Mouse (Mus musculus): ENCODE measurements around the gene Sigmar1. TPM values are rescaled to one million over a fixed set of nuclear protein-coding genes. Genes with fewer than 3 reads are reported as not detected.

Sigmar1 gene
- polyA plus RNA-seq, 1 experiment, result 22.3 TPM

DNA sequence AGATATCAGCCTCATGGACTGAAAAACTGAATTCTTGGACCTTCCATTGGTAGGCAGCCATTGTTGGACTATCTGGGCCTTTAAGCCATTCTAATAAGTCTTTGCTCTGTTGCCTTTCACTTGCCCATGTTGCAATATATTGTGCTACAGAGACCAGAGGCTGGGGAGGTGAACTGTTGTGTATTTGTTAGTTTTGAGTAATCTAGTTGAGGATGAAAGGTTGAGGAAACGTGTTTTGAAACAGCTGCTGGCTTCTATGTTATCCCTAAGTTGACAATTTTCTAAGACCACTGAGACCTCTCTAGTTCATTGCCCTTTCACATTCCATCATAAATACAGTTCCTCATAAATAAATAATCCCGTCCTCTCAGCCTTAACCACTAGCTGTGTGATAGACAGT lies 11.8 kb downstream of the Sigmar1 start:
- no peaks in the 10 kb centered on the region for H3K36me3 ChIP-seq (ENCODE audit: control insufficient read depth, insufficient read depth, low read length)
- peaks cover 12% of the 10 kb centered on the region for H3K4me1 ChIP-seq (ENCODE audit: control insufficient read depth, insufficient read depth, low read length)
- no peak overlapping the region for H3K27ac ChIP-seq (ENCODE audit: control insufficient read depth, insufficient read depth, low read depth, low read length)
- TF ChIP-seq CTCF (IDR thresholded peaks at IDR 0.05; ENCODE audit: control insufficient read depth, insufficient read depth, insufficient replicate concordance, low read depth, low read length) (no peak), POLR2A (IDR thresholded peaks at IDR 0.05; ENCODE audit: control insufficient read depth, low read depth, low read length) (no peak)
- no peaks in the 10 kb centered on the region for H3K27me3 ChIP-seq (ENCODE audit: control insufficient read depth, insufficient read depth, low read length)
- H3K4me3 ChIP-seq (ENCODE audit: control insufficient read depth, low read depth, low read length), result no peak overlapping the region

DNA sequence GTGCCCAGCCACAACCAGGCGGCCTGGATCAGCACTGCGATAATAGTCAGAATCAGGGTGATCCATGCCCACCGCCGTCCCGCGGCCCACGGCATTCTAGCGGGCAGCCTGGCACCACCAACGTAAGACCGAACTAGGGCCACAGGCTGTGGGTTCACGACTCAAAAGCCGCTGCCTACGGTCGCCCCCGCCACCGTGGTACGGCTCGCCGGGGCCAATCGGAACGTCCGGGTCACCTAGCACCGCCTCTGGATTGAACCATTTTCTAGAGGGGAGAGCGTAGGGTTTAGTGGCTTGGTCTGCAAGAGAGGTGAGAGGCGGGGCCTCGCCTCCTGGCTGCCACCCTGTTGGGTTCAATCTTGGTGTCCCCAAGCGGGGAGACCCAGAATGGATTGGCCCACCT lies 14.8 kb downstream of the Sigmar1 start:
- peak overlapping the region; percentile 88 for H3K27ac ChIP-seq (ENCODE audit: control insufficient read depth, insufficient read depth, low read depth, low read length)
- H3K27me3 ChIP-seq (ENCODE audit: control insufficient read depth, insufficient read depth, low read length), result no peaks in the 10 kb centered on the region
- peak; percentile 94 for TF ChIP-seq POLR2A (IDR thresholded peaks at IDR 0.05; ENCODE audit: control insufficient read depth, low read depth, low read length)
- no peak for TF ChIP-seq CTCF (IDR thresholded peaks at IDR 0.05; ENCODE audit: control insufficient read depth, insufficient read depth, insufficient replicate concordance, low read depth, low read length)
- H3K4me1 ChIP-seq (ENCODE audit: control insufficient read depth, insufficient read depth, low read length), result peaks cover 12% of the 10 kb centered on the region
- H3K4me3 ChIP-seq (ENCODE audit: control insufficient read depth, low read depth, low read length), result peak overlapping the region; percentile 94
- H3K36me3 ChIP-seq (ENCODE audit: control insufficient read depth, insufficient read depth, low read length), result no peaks in the 10 kb centered on the region

DNA sequence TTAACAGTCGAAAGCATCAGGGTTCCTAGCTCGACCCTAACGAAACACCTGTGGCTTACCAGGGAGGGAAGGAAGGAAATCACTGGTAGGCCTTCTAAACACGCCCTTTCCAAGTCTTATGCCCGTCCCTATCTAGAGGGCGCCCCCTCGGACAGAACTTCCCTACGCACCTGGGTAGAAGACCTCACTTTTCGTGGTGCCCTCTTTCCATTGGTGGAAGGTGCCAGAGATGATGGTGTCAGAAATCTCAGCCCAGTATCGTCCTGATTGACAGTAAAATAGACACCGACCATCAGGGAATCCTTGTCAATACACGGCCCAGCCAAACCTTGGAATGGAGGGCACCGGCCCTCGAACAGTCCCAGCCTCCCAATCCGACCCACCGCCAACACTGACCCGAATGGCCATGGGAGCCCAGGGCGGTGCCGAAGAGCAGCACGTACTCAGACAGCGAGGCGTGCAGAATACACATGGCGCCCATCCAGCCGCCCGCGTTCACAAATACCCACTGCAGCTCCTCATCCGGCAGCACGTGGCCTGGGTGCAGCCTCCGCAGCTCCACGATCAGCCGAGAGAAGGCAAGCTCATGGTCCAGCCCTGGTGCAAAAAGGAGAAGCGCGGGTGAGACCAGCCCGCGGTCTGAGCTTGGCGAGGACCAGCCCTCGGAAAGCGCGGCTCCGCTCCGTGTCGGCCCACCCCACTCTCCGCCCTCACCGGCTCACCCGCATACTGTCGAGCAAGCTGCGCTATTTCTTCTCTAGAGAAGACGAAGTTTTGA lies 15.4 kb downstream of the Sigmar1 start:
- Histone ChIP-seq H3K36me3 (ENCODE audit: control insufficient read depth, insufficient read depth, low read length) (no peaks in the 10 kb centered on the region), H3K27ac (ENCODE audit: control insufficient read depth, insufficient read depth, low read depth, low read length) (peak overlapping the region; percentile 88), H3K27me3 (ENCODE audit: control insufficient read depth, insufficient read depth, low read length) (no peaks in the 10 kb centered on the region), H3K4me3 (ENCODE audit: control insufficient read depth, low read depth, low read length) (peak overlapping the region; percentile 94), H3K4me1 (ENCODE audit: control insufficient read depth, insufficient read depth, low read length) (peaks cover 12% of the 10 kb centered on the region)
- TF ChIP-seq CTCF (IDR thresholded peaks at IDR 0.05; ENCODE audit: control insufficient read depth, insufficient read depth, insufficient replicate concordance, low read depth, low read length) (no peak), POLR2A (IDR thresholded peaks at IDR 0.05; ENCODE audit: control insufficient read depth, low read depth, low read length) (no peak)

DNA sequence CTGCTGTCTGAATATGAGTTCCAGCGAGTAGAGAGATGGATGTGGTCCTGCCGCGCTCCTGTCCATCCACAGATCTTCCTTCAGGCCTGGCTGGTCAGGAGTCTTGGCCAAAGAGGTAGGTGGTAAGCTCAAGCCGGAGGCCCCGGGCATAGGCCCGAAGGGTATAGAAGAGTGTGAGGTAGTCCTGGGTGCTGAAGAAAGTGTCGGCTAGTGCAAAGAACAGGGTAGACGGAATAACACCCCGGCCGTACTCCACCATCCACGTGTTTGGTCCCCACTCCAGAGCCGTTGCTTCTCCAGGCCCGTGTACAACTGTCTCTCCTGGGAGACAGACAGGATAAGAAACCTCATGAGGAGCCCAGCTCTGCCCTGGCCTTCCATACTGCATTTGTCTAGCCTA lies 16.7 kb downstream of the Sigmar1 start:
- Histone ChIP-seq H3K4me3 (ENCODE audit: control insufficient read depth, low read depth, low read length) (no peak overlapping the region), H3K4me1 (ENCODE audit: control insufficient read depth, insufficient read depth, low read length) (peaks cover 12% of the 10 kb centered on the region), H3K27ac (ENCODE audit: control insufficient read depth, insufficient read depth, low read depth, low read length) (no peak overlapping the region), H3K36me3 (ENCODE audit: control insufficient read depth, insufficient read depth, low read length) (no peaks in the 10 kb centered on the region), H3K27me3 (ENCODE audit: control insufficient read depth, insufficient read depth, low read length) (no peaks in the 10 kb centered on the region)
- TF ChIP-seq POLR2A (IDR thresholded peaks at IDR 0.05; ENCODE audit: control insufficient read depth, low read depth, low read length) (no peak), CTCF (IDR thresholded peaks at IDR 0.05; ENCODE audit: control insufficient read depth, insufficient read depth, insufficient replicate concordance, low read depth, low read length) (no peak)

DNA sequence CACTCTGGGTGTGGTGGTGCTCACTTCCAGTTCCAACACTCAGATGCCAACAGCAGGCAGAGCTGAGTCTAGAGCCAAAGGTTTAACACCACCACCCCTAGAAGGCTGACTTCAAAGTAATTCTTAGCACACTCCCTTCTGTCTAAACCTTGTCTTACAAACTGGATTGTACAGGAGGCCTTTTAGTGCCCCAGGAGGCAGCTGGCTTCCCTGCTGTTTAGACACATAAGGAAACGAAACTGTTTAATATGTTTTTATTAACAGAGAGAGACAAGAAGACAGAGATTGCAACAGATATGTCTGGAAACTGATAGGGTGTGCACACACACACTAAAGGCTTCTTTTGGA lies 17.7 kb downstream of the Sigmar1 start:
- H3K27me3 ChIP-seq (ENCODE audit: control insufficient read depth, insufficient read depth, low read length), result no peaks in the 10 kb centered on the region
- no peak overlapping the region for H3K4me3 ChIP-seq (ENCODE audit: control insufficient read depth, low read depth, low read length)
- no peak overlapping the region for H3K27ac ChIP-seq (ENCODE audit: control insufficient read depth, insufficient read depth, low read depth, low read length)
- H3K36me3 ChIP-seq (ENCODE audit: control insufficient read depth, insufficient read depth, low read length), result no peaks in the 10 kb centered on the region
- TF ChIP-seq CTCF (IDR thresholded peaks at IDR 0.05; ENCODE audit: control insufficient read depth, insufficient read depth, insufficient replicate concordance, low read depth, low read length) (no peak), POLR2A (IDR thresholded peaks at IDR 0.05; ENCODE audit: control insufficient read depth, low read depth, low read length) (no peak)
- peaks cover 12% of the 10 kb centered on the region for H3K4me1 ChIP-seq (ENCODE audit: control insufficient read depth, insufficient read depth, low read length)

DNA sequence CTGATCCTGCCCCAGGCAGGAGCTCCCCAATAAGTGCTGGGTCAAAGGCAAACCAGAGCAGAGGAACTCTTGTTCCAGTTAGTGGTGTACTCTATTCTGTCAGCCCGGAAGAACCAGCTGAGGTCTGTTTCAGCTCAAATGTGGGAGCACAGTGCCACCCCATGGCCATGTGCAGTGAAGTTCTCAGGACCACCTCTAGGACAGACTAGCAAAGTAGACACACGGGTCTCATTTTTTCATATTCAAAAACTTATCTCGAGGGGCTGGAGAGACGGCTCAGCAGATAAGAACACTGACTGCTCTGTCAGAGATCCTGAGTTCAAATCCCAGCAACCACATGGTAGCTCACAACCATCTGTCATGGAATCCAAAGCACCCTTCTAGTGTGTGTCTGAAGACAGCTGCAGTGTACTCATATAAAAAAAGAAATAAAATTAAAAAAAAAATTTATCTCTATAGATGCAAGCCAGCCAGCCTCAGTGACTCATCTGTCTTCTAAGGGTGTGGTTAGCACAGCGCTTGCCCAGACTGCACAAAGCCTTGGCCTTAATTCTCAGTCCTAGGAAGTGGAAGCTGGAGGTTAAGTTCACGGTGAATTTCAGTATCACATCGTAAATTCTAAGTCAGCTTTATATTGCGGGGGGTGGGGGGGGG lies 18.2 kb downstream of the Sigmar1 start:
- Histone ChIP-seq H3K27me3 (ENCODE audit: control insufficient read depth, insufficient read depth, low read length) (no peaks in the 10 kb centered on the region), H3K36me3 (ENCODE audit: control insufficient read depth, insufficient read depth, low read length) (no peaks in the 10 kb centered on the region), H3K4me1 (ENCODE audit: control insufficient read depth, insufficient read depth, low read length) (peaks cover 12% of the 10 kb centered on the region), H3K4me3 (ENCODE audit: control insufficient read depth, low read depth, low read length) (no peak overlapping the region), H3K27ac (ENCODE audit: control insufficient read depth, insufficient read depth, low read depth, low read length) (no peak overlapping the region)
- TF ChIP-seq POLR2A (IDR thresholded peaks at IDR 0.05; ENCODE audit: control insufficient read depth, low read depth, low read length), result no peak
- TF ChIP-seq CTCF (IDR thresholded peaks at IDR 0.05; ENCODE audit: control insufficient read depth, insufficient read depth, insufficient replicate concordance, low read depth, low read length), result peak; percentile 67; the same call in 1 of the 2 replicates

DNA sequence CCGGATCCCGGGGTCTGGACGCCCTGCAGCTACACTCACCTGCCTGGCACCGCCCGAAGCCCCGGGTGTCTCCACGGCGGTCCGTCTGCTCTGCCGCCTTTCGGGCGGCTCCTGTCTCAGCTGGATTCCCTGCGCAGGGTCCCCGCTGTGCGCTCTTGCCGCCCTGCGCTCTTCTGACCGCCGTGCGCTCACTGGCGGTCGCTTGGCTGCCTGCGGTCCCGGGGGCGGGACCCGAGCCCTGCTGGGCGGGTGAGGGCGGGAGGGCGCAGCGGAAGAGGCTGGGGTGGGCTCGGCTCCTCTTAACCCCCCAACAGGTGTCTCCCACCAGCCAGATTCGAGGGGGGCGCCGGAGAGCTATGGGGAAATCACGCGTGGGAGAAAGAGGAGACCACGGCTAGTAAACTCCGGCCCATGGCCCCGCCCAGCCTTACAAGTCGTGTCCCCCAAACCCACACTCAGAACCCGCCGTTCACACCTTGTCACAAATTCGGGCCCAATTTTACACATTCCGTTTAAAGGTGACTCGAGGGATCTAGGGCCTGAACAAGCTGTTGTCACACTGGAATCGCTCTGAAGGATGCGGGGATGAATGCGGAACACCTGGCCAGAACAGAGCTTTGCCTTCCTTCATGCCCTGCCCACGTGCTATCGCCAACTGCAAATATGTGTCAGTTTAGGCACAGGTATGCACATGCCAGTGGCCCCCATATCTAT lies 24.7 kb downstream of the Sigmar1 start, which contains the start of gene Arid3c:
Gene Arid3c, minus strand, starts transcription at position 91 of the 714 bp plus-strand sequence.
- Histone ChIP-seq H3K27me3 (ENCODE audit: control insufficient read depth, insufficient read depth, low read length) (no peaks in the 10 kb centered on the region; the same call in 1 of the 2 replicates), H3K36me3 (ENCODE audit: control insufficient read depth, insufficient read depth, low read length) (no peaks in the 10 kb centered on the region), H3K4me3 (ENCODE audit: control insufficient read depth, low read depth, low read length) (peak within 1 kb of the TSS; percentile 29; the same call in 1 of the 2 replicates), H3K4me1 (ENCODE audit: control insufficient read depth, insufficient read depth, low read length) (peaks cover 9% of the 10 kb centered on the region), H3K27ac (ENCODE audit: control insufficient read depth, insufficient read depth, low read depth, low read length) (no peak within 1 kb of the TSS)
- no peak for TF ChIP-seq POLR2A (IDR thresholded peaks at IDR 0.05; ENCODE audit: control insufficient read depth, low read depth, low read length)
- no peak for TF ChIP-seq CTCF (IDR thresholded peaks at IDR 0.05; ENCODE audit: control insufficient read depth, insufficient read depth, insufficient replicate concordance, low read depth, low read length)

All from testis, adult 2 months (tissue).